Mouse (Mus musculus) erythroblast, embryonic 14.5 days (primary cell): ENCODE data around the gene Hs3st6.

Source experiments
- GATA1 ChIP-seq: IDR thresholded peaks from 2 replicates; pipeline ENCODE4 v1.6.1; 2012; ENCODE audit warnings: low read length, inconsistent platforms, mixed read lengths
- TAL1 ChIP-seq: IDR thresholded peaks from 3 replicates; pipeline ENCODE4 v1.6.1; 2012; ENCODE audit warnings: low read length, inconsistent platforms, mixed read lengths

DNA sequence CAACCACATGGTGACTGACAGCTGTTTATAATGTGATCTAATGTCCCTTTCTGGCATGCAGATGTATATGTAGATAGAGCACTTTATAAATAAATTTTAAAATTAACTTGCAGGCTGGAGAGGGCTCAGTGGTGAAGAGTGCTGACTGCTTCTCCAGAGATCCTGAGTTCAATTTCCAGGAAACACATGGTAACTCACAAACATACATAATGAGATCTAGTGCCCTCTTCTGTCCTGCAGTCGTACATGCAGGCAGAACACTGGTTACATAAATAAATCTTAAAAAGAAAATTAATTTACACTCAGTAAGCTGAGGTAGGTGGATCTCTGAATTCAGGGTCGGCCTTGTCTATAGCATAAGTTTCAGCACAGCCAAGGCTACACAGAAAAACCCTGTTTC, 44.1 kb upstream of the Hs3st6 start:
- no peak for TF ChIP-seq TAL1
- TF ChIP-seq GATA1 = no peak
